Mouse (Mus musculus) heart, embryonic 11.5 days (tissue): Measurements from ENCODE around the gene Mios. TPM values are rescaled to one million over a fixed set of nuclear protein-coding genes. Genes with fewer than 3 reads are reported as not detected.

Experiments used
- ATAC-seq: fragments of 200-750 bp; cut with Nextera tagmentation; replicated peaks from 2 replicates; pipeline ENCODE4 v1.8.0; 2017; ENCODE audit warnings: moderate library complexity; ENCODE audit not compliant: insufficient number of reproducible peaks, low FRiP score, low TSS enrichment
- H3K27ac ChIP-seq: fragments of 300-500 bp; sonication (generic); 2 replicates; pipeline ENCODE4 v1.5.1; 2014; ENCODE audit warnings: mild to moderate bottlenecking, low read depth, low read length
- H3K27me3 ChIP-seq: fragments of 300-500 bp; sonication (generic); 2 replicates; pipeline ENCODE4 v1.6.1; 2014; ENCODE audit warnings: mild to moderate bottlenecking, low read length, mixed read lengths; ENCODE audit not compliant: control insufficient read depth, insufficient read depth
- H3K36me3 ChIP-seq: fragments of 300-500 bp; sonication (generic); 2 replicates; pipeline ENCODE4 v1.6.1; 2014; ENCODE audit warnings: mild to moderate bottlenecking, low read length, moderate library complexity, mixed read lengths; ENCODE audit not compliant: control insufficient read depth, insufficient read depth
- H3K4me1 ChIP-seq: fragments of 300-500 bp; sonication (generic); 2 replicates; pipeline ENCODE4 v1.6.1; 2014; ENCODE audit warnings: low read length; ENCODE audit not compliant: control insufficient read depth, insufficient read depth
- H3K4me2 ChIP-seq: fragments of 300-500 bp; sonication (generic); 2 replicates; pipeline ENCODE4 v1.6.1; 2014; ENCODE audit warnings: mild to moderate bottlenecking, moderate library complexity
- H3K4me3 ChIP-seq: fragments of 300-500 bp; sonication (generic); 2 replicates; pipeline ENCODE4 v1.5.1; 2014; ENCODE audit warnings: low read depth, low read length
- H3K9ac ChIP-seq: fragments of 300-500 bp; sonication (generic); 2 replicates; pipeline ENCODE4 v1.6.1; 2014; ENCODE audit warnings: mild to moderate bottlenecking, low read depth, low read length, moderate library complexity
- H3K9me3 ChIP-seq: fragments of 300-500 bp; sonication (generic); replicated peaks from 2 replicates; pipeline ENCODE4 v1.6.1; 2016; ENCODE audit warnings: low read length; ENCODE audit not compliant: control insufficient read depth
- WGBS: fragments of 180-500 bp; shearing (Covaris S2); extraction: QIAGEN DNeasy Blood & Tissue Kit; methylation state at CpG from one replicate; pipeline ENCODE4 v1.1.7; 2014; ENCODE audit not compliant: insufficient replicate concordance; 5-methylcytosine and 5-hydroxymethylcytosine counted together
- polyA plus RNA-seq: library from polyadenylated mRNA; unstranded; fragments of >200 nt; fragmentation: Nextera tagmentation; extraction: Ambion mirVana; gene quantifications from 2 replicates; pipeline ENCODE4 v1.2.1, GENCODE M21; 2014

Mios gene
- polyA plus RNA-seq, 1 experiment from 2014 or later = 17.5 TPM

- H3K27me3 ChIP-seq = no peaks in the 10 kb centered on the region
- peaks cover 4% of the 10 kb centered on the region; the same call in 1 of the 2 replicates for H3K4me1 ChIP-seq
- peak overlapping the region; percentile 89 for H3K4me3 ChIP-seq
- peak; percentile 41; the same call in 1 of the 2 replicates for ATAC-seq
- peak overlapping the region; percentile 79 for H3K9ac ChIP-seq
- peak overlapping the region; percentile 76 for H3K4me2 ChIP-seq
- no peaks in the 10 kb centered on the region for H3K9me3 ChIP-seq
- peak overlapping the region; percentile 57; the same call in 1 of the 2 replicates for H3K27ac ChIP-seq
- no peaks in the 10 kb centered on the region for H3K36me3 ChIP-seq
- 2% methylated on average over 8 of the region's 8 CpGs for whole genome bisulfite sequencing
Observed at GRCm38 (mm10) chr6:8259667-8260044, 50.6 kb downstream of the Mios start.

DNA sequence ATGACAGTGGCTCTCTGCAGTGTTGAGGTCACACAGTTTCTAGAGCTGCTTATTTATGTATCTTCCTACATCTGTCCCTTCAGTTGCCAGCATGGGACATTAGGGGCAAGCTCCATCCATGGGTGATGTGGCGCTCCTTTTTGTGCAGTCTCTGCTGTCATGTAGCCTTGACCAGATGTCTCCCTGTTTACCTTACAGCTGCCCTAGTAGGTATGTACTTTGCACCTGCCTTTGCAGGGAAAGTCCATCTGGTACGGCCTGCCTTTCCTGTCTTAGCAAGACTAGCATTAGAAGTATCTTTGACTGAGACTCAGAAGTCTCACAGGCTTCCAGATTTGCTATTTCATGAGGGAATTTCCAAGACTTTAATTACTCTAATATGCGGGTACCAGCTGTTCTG, 62.0 kb downstream of the Mios start:
- H3K36me3 ChIP-seq = no peaks in the 10 kb centered on the region
- H3K27me3 ChIP-seq = no peaks in the 10 kb centered on the region
- 76% methylated on average over 3 of the region's 3 CpGs for WGBS
- no peaks in the 10 kb centered on the region for H3K4me1 ChIP-seq
- H3K9ac ChIP-seq = no peak overlapping the region
- H3K4me2 ChIP-seq = no peak overlapping the region
- no peak overlapping the region for H3K4me3 ChIP-seq
- ATAC-seq = no peak
- H3K9me3 ChIP-seq = no peaks in the 10 kb centered on the region
- H3K27ac ChIP-seq = no peak overlapping the region

DNA sequence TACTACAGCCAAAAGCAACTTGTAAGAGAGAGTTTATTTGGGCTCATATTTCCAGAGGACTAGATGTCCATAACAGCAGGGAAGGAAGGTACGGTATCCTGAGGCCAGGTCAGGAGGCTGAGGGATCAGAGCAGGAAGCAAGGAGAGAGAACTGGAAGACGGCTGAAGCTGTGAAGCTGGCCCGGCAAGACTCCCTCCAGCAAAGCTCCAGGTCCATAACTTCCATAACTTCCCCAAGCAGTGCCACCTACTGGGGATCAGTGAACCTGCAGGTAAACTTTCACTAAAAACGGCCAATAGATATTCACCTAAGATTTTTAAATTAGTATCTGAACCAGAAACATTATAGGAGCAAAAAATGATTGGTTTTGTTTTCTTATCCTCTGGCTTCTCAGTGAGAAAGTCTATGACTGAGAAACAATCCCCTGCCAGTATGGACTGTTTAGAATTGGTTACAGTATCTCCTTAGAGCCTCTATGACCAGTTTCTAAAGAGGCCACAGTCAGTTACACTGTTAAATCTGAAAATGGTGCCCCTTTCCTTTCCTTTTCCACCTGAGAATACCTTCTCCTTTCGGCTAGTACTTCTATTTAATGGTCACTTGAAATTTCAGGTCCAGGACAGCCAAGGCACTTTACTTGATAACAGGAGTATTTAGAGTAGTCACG, 65.5 kb downstream of the Mios start:
- Histone ChIP-seq H3K9me3 (no peaks in the 10 kb centered on the region), H3K9ac (no peak overlapping the region), H3K36me3 (no peaks in the 10 kb centered on the region), H3K4me2 (no peak overlapping the region), H3K27me3 (no peaks in the 10 kb centered on the region), H3K4me3 (no peak overlapping the region), H3K27ac (no peak overlapping the region), H3K4me1 (peaks cover 3% of the 10 kb centered on the region; the same call in 1 of the 2 replicates)
- 32% methylated on average over 6 of the region's 6 CpGs for WGBS
- no peak for ATAC-seq

- no peak overlapping the region for H3K4me3 ChIP-seq
- H3K9me3 ChIP-seq = no peaks in the 10 kb centered on the region
- peaks cover 3% of the 10 kb centered on the region; the same call in 1 of the 2 replicates for H3K4me1 ChIP-seq
- H3K27me3 ChIP-seq = no peaks in the 10 kb centered on the region
- ATAC-seq = no peak
- no peak overlapping the region for H3K4me2 ChIP-seq
- WGBS = 6% methylated on average over 1 of the region's 1 CpGs
- no peak overlapping the region for H3K9ac ChIP-seq
- no peak overlapping the region for H3K27ac ChIP-seq
- H3K36me3 ChIP-seq = no peaks in the 10 kb centered on the region
Observed at GRCm38 (mm10) chr6:8275098-8275497, 66.1 kb downstream of the Mios start.

GRCm38 (mm10) chr6:8276431-8276830, 67.4 kb downstream of the Mios start:
- no peaks in the 10 kb centered on the region for H3K27me3 ChIP-seq
- H3K4me1 ChIP-seq = peaks cover 3% of the 10 kb centered on the region; the same call in 1 of the 2 replicates
- no peak overlapping the region for H3K4me2 ChIP-seq
- 22% methylated on average over 4 of the region's 4 CpGs for WGBS
- H3K9me3 ChIP-seq = no peaks in the 10 kb centered on the region
- H3K9ac ChIP-seq = no peak overlapping the region
- no peak for ATAC-seq
- H3K36me3 ChIP-seq = no peaks in the 10 kb centered on the region
- H3K4me3 ChIP-seq = no peak overlapping the region
- no peak overlapping the region for H3K27ac ChIP-seq

DNA sequence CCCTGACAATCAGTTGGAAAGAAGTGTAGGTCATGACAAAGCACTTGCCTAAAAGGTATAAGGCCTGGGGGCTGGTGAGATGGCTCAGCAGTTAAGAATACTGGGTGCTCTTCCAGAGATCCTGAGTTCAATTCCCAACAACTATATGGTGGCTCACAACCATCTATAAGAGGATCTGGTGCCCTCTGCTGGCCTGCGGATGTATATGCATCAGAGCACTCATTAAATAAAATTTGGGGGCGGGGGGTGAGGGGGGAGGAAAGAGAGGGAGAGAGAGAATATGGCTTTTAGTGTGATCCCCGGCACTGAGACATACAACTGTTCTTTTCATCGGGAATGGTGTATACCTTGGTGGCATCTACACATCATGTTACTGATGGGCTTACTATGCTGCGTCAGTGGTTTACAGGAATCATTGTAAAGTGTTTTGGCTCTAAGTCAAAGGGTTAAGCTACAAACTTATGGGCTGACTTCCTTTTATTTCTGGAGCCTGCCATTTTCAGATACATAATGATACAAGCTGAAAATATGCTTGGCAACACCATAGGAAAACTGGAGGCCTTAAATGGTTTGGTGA, 69.5 kb downstream of the Mios start:
- Histone ChIP-seq H3K4me3 (no peak overlapping the region), H3K9me3 (no peaks in the 10 kb centered on the region), H3K4me1 (peaks cover 3% of the 10 kb centered on the region; the same call in 1 of the 2 replicates), H3K27me3 (no peaks in the 10 kb centered on the region), H3K36me3 (no peaks in the 10 kb centered on the region), H3K27ac (no peak overlapping the region), H3K4me2 (no peak overlapping the region), H3K9ac (no peak overlapping the region)
- no peak for ATAC-seq
- WGBS = 77% methylated on average over 5 of the region's 5 CpGs

GRCm38 (mm10) chr6:8283255-8283654, 74.2 kb downstream of the Mios start:
- no peak overlapping the region for H3K4me3 ChIP-seq
- H3K27me3 ChIP-seq = no peaks in the 10 kb centered on the region
- H3K9me3 ChIP-seq = no peaks in the 10 kb centered on the region
- H3K36me3 ChIP-seq = no peaks in the 10 kb centered on the region
- no peaks in the 10 kb centered on the region for H3K4me1 ChIP-seq
- no peak overlapping the region for H3K4me2 ChIP-seq
- ATAC-seq = no peak
- no peak overlapping the region for H3K27ac ChIP-seq
- 83% methylated on average over 4 of the region's 4 CpGs for WGBS
- H3K9ac ChIP-seq = no peak overlapping the region

- Histone ChIP-seq H3K4me2 (no peak overlapping the region), H3K4me3 (no peak overlapping the region), H3K9me3 (no peaks in the 10 kb centered on the region), H3K27ac (no peak overlapping the region), H3K9ac (no peak overlapping the region), H3K27me3 (no peaks in the 10 kb centered on the region), H3K36me3 (no peaks in the 10 kb centered on the region), H3K4me1 (no peaks in the 10 kb centered on the region)
- no peak for ATAC-seq
- 71% methylated on average over 3 of the region's 3 CpGs for WGBS
Observed at GRCm38 (mm10) chr6:8285401-8285960, 76.5 kb downstream of the Mios start.
